Mouse (Mus musculus): Measurements from ENCODE around the gene Gm973. TPM values are rescaled to one million over a fixed set of nuclear protein-coding genes. Genes with fewer than 3 reads are reported as not detected.

The Gm973 gene
- polyA plus RNA-seq (2015; fragmentation: Nextera tagmentation; extraction: Ambion mirVana): 0.34 and 0.35 TPM in 2 replicates

- WGBS: 8% methylated on average over 25 of the region's 25 CpGs
- Histone ChIP-seq H3K4me3 (replicated peaks; ENCODE audit: low read length) (peak within 1 kb of the TSS; percentile 25), H3K36me3 (ENCODE audit: control insufficient read depth, insufficient read depth, low read length) (no peaks in the 10 kb centered on the region), H3K4me1 (ENCODE audit: control insufficient read depth, insufficient read depth, low read length) (peaks cover 19% of the 10 kb centered on the region), H3K27me3 (ENCODE audit: control insufficient read depth, insufficient read depth, low read length) (no peaks in the 10 kb centered on the region), H3K9ac (ENCODE audit: low read length) (peak within 1 kb of the TSS; percentile 60), H3K9me3 (replicated peaks; ENCODE audit: control insufficient read depth, low read length) (no peaks in the 10 kb centered on the region), H3K27ac (ENCODE audit: low read length) (peak within 1 kb of the TSS; percentile 74), H3K4me2 (ENCODE audit: low read depth, low read length) (peak within 1 kb of the TSS; percentile 53)
- peak; percentile 82 for ATAC-seq (ENCODE audit: insufficient read depth, low FRiP score)
Measured at GRCm38 (mm10) chr1:59516026-59516917, at the start of gene Gm973. Gene Gm973, plus strand, starts transcription at chr1:59516264.

- no peaks in the 10 kb centered on the region for H3K36me3 ChIP-seq (ENCODE audit: control insufficient read depth, insufficient read depth, low read length)
- H3K4me1 ChIP-seq (ENCODE audit: control insufficient read depth, insufficient read depth, low read length): peaks cover 25% of the 10 kb centered on the region
- no peaks in the 10 kb centered on the region for H3K27me3 ChIP-seq (ENCODE audit: control insufficient read depth, insufficient read depth, low read length)
- H3K4me3 ChIP-seq (replicated peaks; ENCODE audit: low read length): no peak overlapping the region
- ATAC-seq (ENCODE audit: insufficient read depth, low FRiP score): no peak
- H3K9me3 ChIP-seq (replicated peaks; ENCODE audit: control insufficient read depth, low read length): no peaks in the 10 kb centered on the region
- no peak overlapping the region for H3K9ac ChIP-seq (ENCODE audit: low read length)
- no peak overlapping the region for H3K27ac ChIP-seq (ENCODE audit: low read length)
- WGBS: 58% methylated on average over 4 of the region's 4 CpGs
- H3K4me2 ChIP-seq (ENCODE audit: low read depth, low read length): no peak overlapping the region
Measured at GRCm38 (mm10) chr1:59469170-59469569, 46.9 kb upstream of the Gm973 start.

GRCm38 (mm10) chr1:59470766-59471165 lies 45.3 kb upstream of the Gm973 start:
- no peak overlapping the region for H3K9ac ChIP-seq (ENCODE audit: low read length)
- no peak overlapping the region for H3K4me2 ChIP-seq (ENCODE audit: low read depth, low read length)
- ATAC-seq (ENCODE audit: insufficient read depth, low FRiP score): no peak
- WGBS: 60% methylated on average over 4 of the region's 4 CpGs
- H3K4me3 ChIP-seq (replicated peaks; ENCODE audit: low read length): no peak overlapping the region
- H3K36me3 ChIP-seq (ENCODE audit: control insufficient read depth, insufficient read depth, low read length): no peaks in the 10 kb centered on the region
- H3K4me1 ChIP-seq (ENCODE audit: control insufficient read depth, insufficient read depth, low read length): peaks cover 16% of the 10 kb centered on the region
- no peak overlapping the region for H3K27ac ChIP-seq (ENCODE audit: low read length)
- H3K27me3 ChIP-seq (ENCODE audit: control insufficient read depth, insufficient read depth, low read length): no peaks in the 10 kb centered on the region
- no peaks in the 10 kb centered on the region for H3K9me3 ChIP-seq (replicated peaks; ENCODE audit: control insufficient read depth, low read length)

GRCm38 (mm10) chr1:59472368-59473180 lies 43.5 kb upstream of the Gm973 start:
- Histone ChIP-seq H3K4me2 (ENCODE audit: low read depth, low read length) (no peak overlapping the region), H3K27me3 (ENCODE audit: control insufficient read depth, insufficient read depth, low read length) (no peaks in the 10 kb centered on the region), H3K4me1 (ENCODE audit: control insufficient read depth, insufficient read depth, low read length) (peaks cover 16% of the 10 kb centered on the region), H3K27ac (ENCODE audit: low read length) (no peak overlapping the region), H3K9ac (ENCODE audit: low read length) (no peak overlapping the region), H3K36me3 (ENCODE audit: control insufficient read depth, insufficient read depth, low read length) (no peaks in the 10 kb centered on the region), H3K9me3 (replicated peaks; ENCODE audit: control insufficient read depth, low read length) (no peaks in the 10 kb centered on the region), H3K4me3 (replicated peaks; ENCODE audit: low read length) (no peak overlapping the region)
- ATAC-seq (ENCODE audit: insufficient read depth, low FRiP score): no peak
- WGBS: 17% methylated on average over 9 of the region's 11 CpGs

GRCm38 (mm10) chr1:59473181-59473555 lies 42.9 kb upstream of the Gm973 start:
- Histone ChIP-seq H3K4me3 (replicated peaks; ENCODE audit: low read length) (no peak overlapping the region), H3K27me3 (ENCODE audit: control insufficient read depth, insufficient read depth, low read length) (no peaks in the 10 kb centered on the region), H3K27ac (ENCODE audit: low read length) (no peak overlapping the region), H3K9ac (ENCODE audit: low read length) (no peak overlapping the region), H3K36me3 (ENCODE audit: control insufficient read depth, insufficient read depth, low read length) (no peaks in the 10 kb centered on the region), H3K4me2 (ENCODE audit: low read depth, low read length) (no peak overlapping the region), H3K4me1 (ENCODE audit: control insufficient read depth, insufficient read depth, low read length) (peaks cover 16% of the 10 kb centered on the region), H3K9me3 (replicated peaks; ENCODE audit: control insufficient read depth, low read length) (no peaks in the 10 kb centered on the region)
- 22% methylated on average over 4 of the region's 4 CpGs for WGBS
- ATAC-seq (ENCODE audit: insufficient read depth, low FRiP score): no peak

- H3K36me3 ChIP-seq (ENCODE audit: control insufficient read depth, insufficient read depth, low read length): no peaks in the 10 kb centered on the region
- no peak overlapping the region for H3K4me3 ChIP-seq (replicated peaks; ENCODE audit: low read length)
- WGBS: 27% methylated on average over 2 of the region's 2 CpGs
- no peak overlapping the region for H3K9ac ChIP-seq (ENCODE audit: low read length)
- H3K9me3 ChIP-seq (replicated peaks; ENCODE audit: control insufficient read depth, low read length): no peaks in the 10 kb centered on the region
- ATAC-seq (ENCODE audit: insufficient read depth, low FRiP score): no peak
- H3K4me2 ChIP-seq (ENCODE audit: low read depth, low read length): no peak overlapping the region
- no peaks in the 10 kb centered on the region for H3K27me3 ChIP-seq (ENCODE audit: control insufficient read depth, insufficient read depth, low read length)
- peaks cover 15% of the 10 kb centered on the region for H3K4me1 ChIP-seq (ENCODE audit: control insufficient read depth, insufficient read depth, low read length)
- no peak overlapping the region for H3K27ac ChIP-seq (ENCODE audit: low read length)
Measured at GRCm38 (mm10) chr1:59475618-59476017, 40.4 kb upstream of the Gm973 start.

GRCm38 (mm10) chr1:59478911-59479310 lies 37.2 kb upstream of the Gm973 start:
- Histone ChIP-seq H3K4me1 (ENCODE audit: control insufficient read depth, insufficient read depth, low read length) (peaks cover 11% of the 10 kb centered on the region), H3K36me3 (ENCODE audit: control insufficient read depth, insufficient read depth, low read length) (no peaks in the 10 kb centered on the region), H3K4me2 (ENCODE audit: low read depth, low read length) (no peak overlapping the region), H3K4me3 (replicated peaks; ENCODE audit: low read length) (no peak overlapping the region), H3K27me3 (ENCODE audit: control insufficient read depth, insufficient read depth, low read length) (no peaks in the 10 kb centered on the region), H3K9me3 (replicated peaks; ENCODE audit: control insufficient read depth, low read length) (no peaks in the 10 kb centered on the region), H3K9ac (ENCODE audit: low read length) (no peak overlapping the region), H3K27ac (ENCODE audit: low read length) (no peak overlapping the region)
- ATAC-seq (ENCODE audit: insufficient read depth, low FRiP score): no peak
- 64% methylated on average over 3 of the region's 3 CpGs for WGBS

GRCm38 (mm10) chr1:59480821-59481455 lies 35.1 kb upstream of the Gm973 start:
- 4% methylated on average over 23 of the region's 23 CpGs for WGBS
- H3K9me3 ChIP-seq (replicated peaks; ENCODE audit: control insufficient read depth, low read length): no peaks in the 10 kb centered on the region
- peaks cover 21% of the 10 kb centered on the region for H3K4me1 ChIP-seq (ENCODE audit: control insufficient read depth, insufficient read depth, low read length)
- H3K27me3 ChIP-seq (ENCODE audit: control insufficient read depth, insufficient read depth, low read length): no peaks in the 10 kb centered on the region
- no peak for ATAC-seq (ENCODE audit: insufficient read depth, low FRiP score)
- peak overlapping the region; percentile 73 for H3K4me3 ChIP-seq (replicated peaks; ENCODE audit: low read length)
- peak overlapping the region; percentile 77 for H3K9ac ChIP-seq (ENCODE audit: low read length)
- H3K36me3 ChIP-seq (ENCODE audit: control insufficient read depth, insufficient read depth, low read length): no peaks in the 10 kb centered on the region
- H3K4me2 ChIP-seq (ENCODE audit: low read depth, low read length): peak overlapping the region; percentile 76
- peak overlapping the region; percentile 99 for H3K27ac ChIP-seq (ENCODE audit: low read length)

Data from stomach, embryonic 16.5 days (tissue).